Comparison of ENCODE assay signal across 9 mouse cellular contexts in genomic region chr17:12781101-12781500, GRCm38 (mm10). TPM values are rescaled to one million over a fixed set of nuclear protein-coding genes. Genes with fewer than 3 reads are reported as not detected.
DNase-seq lines count a peak whose midpoint lies in the region; ATAC-seq and TF ChIP-seq lines count a peak whose summit lies in the region.
"Had no signal": no experiment of that assay in that cellular context is flagged by ENCODE, and none has a peak within 500 bp of the region (broad histone marks: within the 10 kb centered on the region; RNA-seq: fewer than 3 reads in every experiment).

No protein-coding gene starts in this region.

- no peak overlapping the region for H3K4me3 ChIP-seq in kidney, embryonic 16.5 days (ENCODE audit: low read length)
- no peak overlapping the region for H3K4me3 ChIP-seq in kidney, adult 2 months (ENCODE audit: insufficient read depth, low read depth, low read length)
- 0 out of 2 replicates have a peak overlapping the region, but pooled peaks have one; percentile 12 for H3K4me3 ChIP-seq in embryonic facial prominence, embryonic 14.5 days (ENCODE audit: low read depth, low read length)
- no peak overlapping the region for H3K4me3 ChIP-seq in liver, embryonic 15.5 days (replicated peaks)
- H3K4me3 ChIP-seq: left cerebral cortex, adult 2 months had no signal

- no peaks in the 10 kb centered on the region for H3K27me3 ChIP-seq in kidney, embryonic 16.5 days (ENCODE audit: insufficient read depth, low read length)
- no peaks in the 10 kb centered on the region for H3K27me3 ChIP-seq in kidney, adult 2 months (replicated peaks; ENCODE audit: control insufficient read depth, insufficient read depth, low read length)
- H3K27me3 ChIP-seq in embryonic facial prominence, embryonic 14.5 days (replicated peaks; ENCODE audit: control insufficient read depth, insufficient read depth, low read length) = no peaks in the 10 kb centered on the region
- no peaks in the 10 kb centered on the region for H3K27me3 ChIP-seq in liver, embryonic 15.5 days

- TF ChIP-seq POLR2A in kidney, adult 2 months (IDR thresholded peaks at IDR 0.05; ENCODE audit: low read depth, low read length) = no peak

- H3K9ac ChIP-seq in kidney, embryonic 16.5 days (replicated peaks; ENCODE audit: low read length) = peak overlapping the region; percentile 9; the same call in 1 of the 2 replicates
- H3K9ac ChIP-seq in embryonic facial prominence, embryonic 14.5 days (ENCODE audit: low read depth, low read length) = peak overlapping the region; percentile 32; the same call in 1 of the 2 replicates
- H3K9ac ChIP-seq in liver, embryonic 15.5 days = no peak overlapping the region

- peak overlapping the region; percentile 94 for H3K27ac ChIP-seq in kidney, embryonic 16.5 days (ENCODE audit: low read length)
- H3K27ac ChIP-seq in kidney, adult 2 months (ENCODE audit: insufficient read depth, low read depth, low read length) = no peak overlapping the region
- H3K27ac ChIP-seq in embryonic facial prominence, embryonic 14.5 days (replicated peaks; ENCODE audit: low read depth, low read length) = peak overlapping the region; percentile 92
- peak overlapping the region; percentile 45 for H3K27ac ChIP-seq in liver, embryonic 15.5 days (replicated peaks)
- H3K27ac ChIP-seq: left cerebral cortex, adult 2 months had no signal

- DNase-seq in kidney, adult 2 months = no peak
- peak; percentile 60 for DNase-seq in embryo, embryonic 10 days (ENCODE audit: low spot score)
- peak; percentile 95 for DNase-seq in embryonic facial prominence, embryonic 14.5 days (ENCODE audit: low spot score)
- DNase-seq in thymus, postnatal 0 days (ENCODE audit: low spot score) = no peak
- DNase-seq in thymus, postnatal 14 days = no peak
- DNase-seq in left cerebral cortex, adult 8-10 months (ENCODE audit: low spot score in 2 of 2) = no peak

- no peaks in the 10 kb centered on the region for H3K9me3 ChIP-seq in kidney, embryonic 16.5 days (ENCODE audit: low read length)
- H3K9me3 ChIP-seq in embryonic facial prominence, embryonic 14.5 days (ENCODE audit: control insufficient read depth, low read length) = no peaks in the 10 kb centered on the region
- no peaks in the 10 kb centered on the region for H3K9me3 ChIP-seq in liver, embryonic 15.5 days (replicated peaks)

- peaks cover 48% of the 10 kb centered on the region for H3K4me1 ChIP-seq in kidney, embryonic 16.5 days (ENCODE audit: insufficient read depth, low read length)
- 0 out of 2 replicates have a peak, but pooled peaks cover 2% of the 10 kb centered on the region for H3K4me1 ChIP-seq in kidney, adult 2 months (ENCODE audit: control insufficient read depth, insufficient read depth, low read length)
- peaks cover 51% of the 10 kb centered on the region for H3K4me1 ChIP-seq in embryonic facial prominence, embryonic 14.5 days (ENCODE audit: control insufficient read depth, insufficient read depth, low read length)
- peaks cover 48% of the 10 kb centered on the region for H3K4me1 ChIP-seq in liver, embryonic 15.5 days (replicated peaks)

- peak overlapping the region; percentile 40 for H3K4me2 ChIP-seq in kidney, embryonic 16.5 days (replicated peaks; ENCODE audit: low read depth, low read length)
- H3K4me2 ChIP-seq in embryonic facial prominence, embryonic 14.5 days (ENCODE audit: low read depth, low read length) = peak overlapping the region; percentile 51
- H3K4me2 ChIP-seq in liver, embryonic 15.5 days = peak overlapping the region; percentile 51

- WGBS in kidney, embryonic 16.5 days = 16% methylated on average over 5 of the region's 5 CpGs
- 74% methylated on average over 5 of the region's 5 CpGs for WGBS in kidney, adult 2 months
- WGBS in embryonic facial prominence, embryonic 14.5 days = 4% methylated on average over 5 of the region's 5 CpGs
- WGBS in liver, embryonic 15.5 days (ENCODE audit: insufficient replicate concordance) = 15% methylated on average over 5 of the region's 5 CpGs

- ATAC-seq in kidney, embryonic 16.5 days (ENCODE audit: low FRiP score, low TSS enrichment) = peak; percentile 84
- peak; percentile 90 for ATAC-seq in embryonic facial prominence, embryonic 14.5 days (ENCODE audit: low read depth)
- peak; percentile 59; the same call in 1 of the 2 replicates for ATAC-seq in liver, embryonic 15.5 days (ENCODE audit: insufficient read depth)

- TF ChIP-seq CTCF in kidney, adult 2 months (conservative IDR thresholded peaks at IDR 0.05; ENCODE audit: insufficient read depth, insufficient read length, low read depth, low read length) = no peak

- peaks cover 8% of the 10 kb centered on the region; the same call in 1 of the 2 replicates for H3K36me3 ChIP-seq in kidney, embryonic 16.5 days (ENCODE audit: insufficient read depth, low read length)
- H3K36me3 ChIP-seq in kidney, adult 2 months (ENCODE audit: control insufficient read depth, insufficient read depth, low read length) = no peaks in the 10 kb centered on the region
- H3K36me3 ChIP-seq in embryonic facial prominence, embryonic 14.5 days (ENCODE audit: control insufficient read depth, insufficient read depth, low read length) = no peaks in the 10 kb centered on the region
- no peaks in the 10 kb centered on the region for H3K36me3 ChIP-seq in liver, embryonic 15.5 days (replicated peaks)

RNA-seq across cellular contexts. Expression of gene Igf2r, which starts 11.6 kb away (rescaled TPM):
- 32.1 and 33.6 TPM in 2 replicates for polyA plus RNA-seq in kidney, embryonic 16.5 days (2015; fragmentation: Nextera tagmentation; extraction: Ambion mirVana)
- 24.8 and 27.0 TPM in 2 replicates for polyA plus RNA-seq in kidney, adult 2 months (2012; rRNA removed)
- 66.0 and 67.5 TPM in 2 replicates for polyA plus RNA-seq in embryonic facial prominence, embryonic 14.5 days (2014; fragmentation: Nextera tagmentation; extraction: Ambion mirVana)
- 13.0 and 15.6 TPM in 2 replicates for polyA plus RNA-seq in liver, embryonic 15.5 days (2015; fragmentation: Nextera tagmentation; extraction: Ambion mirVana)
- polyA plus RNA-seq in thymus, postnatal 0 days (2015; fragmentation: Nextera tagmentation; extraction: Ambion mirVana) = 8.9 and 9.7 TPM in 2 replicates
- total RNA-seq in left cerebral cortex, adult 8-10 months (2022) = 10 to 100 TPM; 26.6 to 27.7 (median 27.2) TPM

Comparison
In these comparisons a context has a peak if more than half of its experiments do, and no peak if none do; other contexts are left out.
1. DNase-seq: peak in embryo, embryonic 10 days (single experiment) and embryonic facial prominence, embryonic 14.5 days (single experiment); none in kidney, adult 2 months (single experiment), thymus, postnatal 0 days (single experiment), thymus, postnatal 14 days (single experiment) and left cerebral cortex, adult 8-10 months (0 of 2).
2. Peak in every context shown above with its lines, with median percentiles within 50 percentile points of each other: ATAC-seq and H3K4me2 ChIP-seq.